Mouse (Mus musculus): ENCODE results near the gene Gtf2i. TPM values are rescaled to one million over a fixed set of nuclear protein-coding genes. Genes with fewer than 3 reads are reported as not detected.

Gene Gtf2i
- polyA plus RNA-seq, 1 experiment: 79.7 TPM

DNA sequence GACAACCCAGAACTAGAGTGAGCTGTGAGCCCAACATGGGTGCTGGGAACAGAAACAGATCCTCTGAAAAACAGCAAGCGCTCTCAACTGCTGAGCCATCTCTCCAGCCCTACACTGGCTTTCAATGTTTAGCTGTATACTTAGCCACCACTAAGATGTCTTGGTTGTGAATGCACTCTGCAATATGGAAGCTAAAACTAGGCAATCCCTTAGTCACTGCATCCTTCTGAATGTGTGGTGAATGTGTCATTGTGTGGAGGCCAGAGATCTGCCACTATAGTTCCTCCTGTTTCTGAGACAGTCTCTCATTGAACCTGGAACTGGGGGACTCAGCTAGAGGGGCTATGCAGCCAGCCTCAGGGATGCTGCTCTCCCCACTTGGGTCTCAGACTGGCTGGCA, 5.2 kb downstream of the Gtf2i start:
- Histone ChIP-seq H3K4me3 (no peak overlapping the region), H3K27me3 (ENCODE audit: control insufficient read depth, insufficient read depth, insufficient read length) (no peaks in the 10 kb centered on the region), H3K79me2 (ENCODE audit: control insufficient read depth, insufficient read depth) (peaks cover 85% of the 10 kb centered on the region), H3ac (ENCODE audit: control insufficient read depth, insufficient read length) (no peak overlapping the region), H3K36me3 (ENCODE audit: control insufficient read depth, insufficient read depth) (peaks cover 9% of the 10 kb centered on the region), H3K4me2 (ENCODE audit: low read depth) (no peak overlapping the region)
- TF ChIP-seq CEBPB (IDR thresholded peaks at IDR 0.05; ENCODE audit: insufficient read depth, poor library complexity, severe bottlenecking) (no peak), SRF (IDR thresholded peaks at IDR 0.05; ENCODE audit: control insufficient read depth, insufficient read length, low read depth) (no peak), POLR2A (IDR thresholded peaks at IDR 0.05; ENCODE audit: insufficient read length, low read depth) (no peak), TCF12 (IDR thresholded peaks at IDR 0.05; ENCODE audit: insufficient read depth, poor library complexity, severe bottlenecking) (no peak), TCF3 (IDR thresholded peaks at IDR 0.05; ENCODE audit: insufficient read length, low read depth) (no peak), MAX (IDR thresholded peaks at IDR 0.05; ENCODE audit: low read depth) (no peak), REST (IDR thresholded peaks at IDR 0.05; ENCODE audit: insufficient read depth, insufficient read length) (no peak), USF1 (IDR thresholded peaks at IDR 0.05; ENCODE audit: low read depth) (no peak), MYOG (IDR thresholded peaks at IDR 0.05; ENCODE audit: control insufficient read depth in 1 of 3, insufficient read depth in 1 of 3, insufficient read length in 2 of 3, low read depth in 2 of 3) (no peak), MYOD1 (IDR thresholded peaks at IDR 0.05; ENCODE audit: control insufficient read depth in 1 of 3, insufficient read length in 2 of 3, low read depth in 2 of 3) (no peak)

DNA sequence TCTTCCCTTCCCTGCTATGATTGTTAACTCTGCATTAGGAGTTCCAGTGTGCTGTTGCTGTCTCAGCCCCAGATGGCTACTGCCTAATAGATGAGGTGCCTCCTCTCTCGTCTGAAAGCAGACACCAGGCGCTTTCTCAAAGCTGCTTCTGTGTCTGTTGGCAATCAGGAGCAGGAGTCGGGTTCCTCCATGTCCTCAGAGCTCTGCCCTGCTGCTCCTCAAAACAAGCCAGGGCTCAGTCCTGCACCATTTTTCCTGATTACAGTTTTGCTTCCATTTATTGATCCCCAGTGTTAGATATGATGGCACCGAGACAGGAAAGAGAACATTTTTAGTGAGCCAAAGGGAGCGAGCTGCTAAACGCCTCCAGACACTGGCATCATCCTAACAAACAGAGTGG, 9.9 kb downstream of the Gtf2i start:
- Histone ChIP-seq H3K27me3 (ENCODE audit: control insufficient read depth, insufficient read depth, insufficient read length) (no peaks in the 10 kb centered on the region), H3K4me3 (no peak overlapping the region), H3ac (ENCODE audit: control insufficient read depth, insufficient read length) (no peak overlapping the region), H3K36me3 (ENCODE audit: control insufficient read depth, insufficient read depth) (peaks cover 3% of the 10 kb centered on the region), H3K4me2 (ENCODE audit: low read depth) (no peak overlapping the region), H3K79me2 (ENCODE audit: control insufficient read depth, insufficient read depth) (peaks cover 74% of the 10 kb centered on the region)
- TF ChIP-seq E2F4 (IDR thresholded peaks at IDR 0.05; ENCODE audit: insufficient read depth) (no peak), TCF3 (IDR thresholded peaks at IDR 0.05; ENCODE audit: insufficient read length, low read depth) (no peak), POLR2A (IDR thresholded peaks at IDR 0.05; ENCODE audit: insufficient read length, low read depth) (no peak), MYOD1 (IDR thresholded peaks at IDR 0.05; ENCODE audit: control insufficient read depth in 1 of 3, insufficient read length in 2 of 3, low read depth in 2 of 3) (no peak), SRF (IDR thresholded peaks at IDR 0.05; ENCODE audit: control insufficient read depth, insufficient read length, low read depth) (no peak), MAX (IDR thresholded peaks at IDR 0.05; ENCODE audit: low read depth) (no peak), CEBPB (IDR thresholded peaks at IDR 0.05; ENCODE audit: insufficient read depth, poor library complexity, severe bottlenecking) (no peak), USF1 (IDR thresholded peaks at IDR 0.05; ENCODE audit: low read depth) (no peak), MYOG (IDR thresholded peaks at IDR 0.05; ENCODE audit: control insufficient read depth in 1 of 3, insufficient read depth in 1 of 3, insufficient read length in 2 of 3, low read depth in 2 of 3) (no peak), REST (IDR thresholded peaks at IDR 0.05; ENCODE audit: insufficient read depth, insufficient read length) (no peak), POLR2AphosphoS2 (IDR thresholded peaks at IDR 0.05; ENCODE audit: insufficient read length, low read depth) (no peak), TCF12 (IDR thresholded peaks at IDR 0.05; ENCODE audit: insufficient read depth, poor library complexity, severe bottlenecking) (no peak)

DNA sequence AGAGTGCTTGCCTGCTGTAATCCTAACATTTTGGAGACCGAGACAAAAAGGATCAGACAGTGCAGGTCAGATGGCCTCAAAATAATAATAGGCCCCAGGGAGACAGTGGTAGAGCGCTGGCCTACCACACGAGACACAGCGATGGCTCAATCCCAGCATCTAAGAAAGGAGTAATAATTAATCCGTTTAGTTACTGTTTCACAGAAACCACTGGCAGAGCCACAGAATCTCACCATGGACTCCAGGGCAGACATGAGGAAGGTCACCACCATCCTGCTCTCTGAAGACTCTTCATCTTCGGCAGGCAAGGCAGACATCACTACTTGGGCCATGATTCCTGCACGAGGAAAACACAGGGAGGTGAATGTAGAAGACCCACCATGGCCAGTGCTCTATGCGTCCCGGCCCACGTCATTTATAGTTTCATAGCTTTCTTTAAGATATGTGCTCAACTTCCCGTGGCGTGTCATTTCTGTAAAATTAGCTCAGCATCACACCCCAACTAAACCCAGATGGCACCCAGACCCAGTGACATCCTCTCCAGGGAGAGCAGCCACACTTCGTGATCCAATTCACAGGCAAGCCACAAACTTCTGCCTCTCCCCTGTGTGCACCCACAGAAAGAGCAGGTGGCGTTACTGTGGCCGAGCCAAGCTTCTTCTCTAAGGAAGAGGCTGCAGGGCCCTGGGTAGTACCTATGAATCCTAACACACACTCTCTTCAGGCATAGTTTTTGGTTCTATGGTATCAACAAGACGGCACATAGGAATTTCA, 19.1 kb downstream of the Gtf2i start:
- TF ChIP-seq MYOD1 (IDR thresholded peaks at IDR 0.05; ENCODE audit: control insufficient read depth in 1 of 3, insufficient read length in 2 of 3, low read depth in 2 of 3) (peak; percentile 46 to 91 (median 63)), TCF3 (IDR thresholded peaks at IDR 0.05; ENCODE audit: insufficient read length, low read depth) (no peak), MYOG (IDR thresholded peaks at IDR 0.05; ENCODE audit: control insufficient read depth in 1 of 3, insufficient read depth in 1 of 3, insufficient read length in 2 of 3, low read depth in 2 of 3) (peak in 1 of 3 experiments; percentile 84)
- Histone ChIP-seq H3K36me3 (ENCODE audit: control insufficient read depth, insufficient read depth) (peaks cover 6% of the 10 kb centered on the region), H3K4me3 (no peak overlapping the region), H3K27me3 (ENCODE audit: control insufficient read depth, insufficient read depth, insufficient read length) (no peaks in the 10 kb centered on the region), H3K79me2 (ENCODE audit: control insufficient read depth, insufficient read depth) (peaks cover 19% of the 10 kb centered on the region), H3ac (ENCODE audit: control insufficient read depth, insufficient read length) (no peak overlapping the region), H3K4me2 (ENCODE audit: low read depth) (no peak overlapping the region)

DNA sequence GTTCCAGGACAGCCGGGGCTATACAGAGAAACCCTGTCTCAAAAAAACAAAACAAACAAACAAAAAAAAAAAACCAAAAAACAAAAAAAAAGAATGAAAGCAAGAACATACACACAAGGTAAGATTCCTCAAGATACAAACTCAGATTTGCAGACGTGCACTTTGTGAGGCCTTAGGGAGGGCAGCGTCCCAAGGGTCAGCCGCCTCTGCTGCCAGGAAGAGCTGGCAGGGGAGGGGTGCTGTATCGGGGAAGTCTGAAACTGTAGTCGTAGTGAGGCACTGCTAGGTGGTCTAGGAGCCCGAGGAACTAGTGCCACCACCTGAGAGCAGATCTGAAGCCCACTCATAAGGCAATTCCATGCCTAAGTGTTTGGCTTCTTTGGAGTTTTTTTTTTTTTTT, 20.0 kb downstream of the Gtf2i start:
- Histone ChIP-seq H3K4me3 (no peak overlapping the region), H3K79me2 (ENCODE audit: control insufficient read depth, insufficient read depth) (peaks cover 14% of the 10 kb centered on the region), H3K27me3 (ENCODE audit: control insufficient read depth, insufficient read depth, insufficient read length) (no peaks in the 10 kb centered on the region), H3K36me3 (ENCODE audit: control insufficient read depth, insufficient read depth) (peaks cover 6% of the 10 kb centered on the region), H3ac (ENCODE audit: control insufficient read depth, insufficient read length) (no peak overlapping the region), H3K4me2 (ENCODE audit: low read depth) (no peak overlapping the region)
- TF ChIP-seq CEBPB (IDR thresholded peaks at IDR 0.05; ENCODE audit: insufficient read depth, poor library complexity, severe bottlenecking) (no peak), TCF12 (IDR thresholded peaks at IDR 0.05; ENCODE audit: insufficient read depth, poor library complexity, severe bottlenecking) (no peak), POLR2A (IDR thresholded peaks at IDR 0.05; ENCODE audit: insufficient read length, low read depth) (no peak), REST (IDR thresholded peaks at IDR 0.05; ENCODE audit: insufficient read depth, insufficient read length) (no peak), SRF (IDR thresholded peaks at IDR 0.05; ENCODE audit: control insufficient read depth, insufficient read length, low read depth) (no peak), E2F4 (IDR thresholded peaks at IDR 0.05; ENCODE audit: insufficient read depth) (no peak), MAX (IDR thresholded peaks at IDR 0.05; ENCODE audit: low read depth) (no peak), MYOG (IDR thresholded peaks at IDR 0.05; ENCODE audit: control insufficient read depth in 1 of 3, insufficient read depth in 1 of 3, insufficient read length in 2 of 3, low read depth in 2 of 3) (no peak), USF1 (IDR thresholded peaks at IDR 0.05; ENCODE audit: low read depth) (no peak)

DNA sequence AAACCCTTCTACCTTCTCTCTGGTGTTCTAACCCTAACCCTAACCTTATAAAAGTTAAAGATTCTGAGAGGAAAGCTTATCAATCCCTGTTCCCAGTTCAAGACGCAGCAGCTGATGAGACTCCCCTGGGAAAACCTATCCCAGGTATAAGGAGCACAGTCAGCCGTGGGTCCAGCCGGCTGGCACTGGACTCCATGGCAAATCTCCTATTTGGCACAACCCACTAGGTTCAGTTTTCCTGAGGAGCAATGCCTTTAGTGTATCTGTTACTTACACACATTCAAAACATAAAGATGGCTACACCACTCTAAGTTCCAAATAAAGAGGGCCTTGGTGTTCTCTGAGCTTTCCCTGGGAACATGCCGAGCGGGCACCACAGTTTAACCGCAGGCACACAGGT, 23.5 kb downstream of the Gtf2i start:
- Histone ChIP-seq H3K79me2 (ENCODE audit: control insufficient read depth, insufficient read depth) (no peaks in the 10 kb centered on the region), H3K4me2 (ENCODE audit: low read depth) (no peak overlapping the region), H3K27me3 (ENCODE audit: control insufficient read depth, insufficient read depth, insufficient read length) (no peaks in the 10 kb centered on the region), H3ac (ENCODE audit: control insufficient read depth, insufficient read length) (no peak overlapping the region), H3K4me3 (no peak overlapping the region), H3K36me3 (ENCODE audit: control insufficient read depth, insufficient read depth) (peaks cover 14% of the 10 kb centered on the region)
- TF ChIP-seq TCF3 (IDR thresholded peaks at IDR 0.05; ENCODE audit: insufficient read length, low read depth) (no peak), SRF (IDR thresholded peaks at IDR 0.05; ENCODE audit: control insufficient read depth, insufficient read length, low read depth) (no peak), POLR2A (IDR thresholded peaks at IDR 0.05; ENCODE audit: insufficient read length, low read depth) (no peak), REST (IDR thresholded peaks at IDR 0.05; ENCODE audit: insufficient read depth, insufficient read length) (no peak), E2F4 (IDR thresholded peaks at IDR 0.05; ENCODE audit: insufficient read depth) (no peak), CEBPB (IDR thresholded peaks at IDR 0.05; ENCODE audit: insufficient read depth, poor library complexity, severe bottlenecking) (no peak), MAX (IDR thresholded peaks at IDR 0.05; ENCODE audit: low read depth) (no peak), MYOD1 (IDR thresholded peaks at IDR 0.05; ENCODE audit: control insufficient read depth in 1 of 3, insufficient read length in 2 of 3, low read depth in 2 of 3) (no peak), POLR2AphosphoS2 (IDR thresholded peaks at IDR 0.05; ENCODE audit: insufficient read length, low read depth) (no peak), USF1 (IDR thresholded peaks at IDR 0.05; ENCODE audit: low read depth) (no peak), MYOG (IDR thresholded peaks at IDR 0.05; ENCODE audit: control insufficient read depth in 1 of 3, insufficient read depth in 1 of 3, insufficient read length in 2 of 3, low read depth in 2 of 3) (no peak), TCF12 (IDR thresholded peaks at IDR 0.05; ENCODE audit: insufficient read depth, poor library complexity, severe bottlenecking) (no peak)
